Mouse (Mus musculus): ENCODE data around the gene Lrrc51.

DNA sequence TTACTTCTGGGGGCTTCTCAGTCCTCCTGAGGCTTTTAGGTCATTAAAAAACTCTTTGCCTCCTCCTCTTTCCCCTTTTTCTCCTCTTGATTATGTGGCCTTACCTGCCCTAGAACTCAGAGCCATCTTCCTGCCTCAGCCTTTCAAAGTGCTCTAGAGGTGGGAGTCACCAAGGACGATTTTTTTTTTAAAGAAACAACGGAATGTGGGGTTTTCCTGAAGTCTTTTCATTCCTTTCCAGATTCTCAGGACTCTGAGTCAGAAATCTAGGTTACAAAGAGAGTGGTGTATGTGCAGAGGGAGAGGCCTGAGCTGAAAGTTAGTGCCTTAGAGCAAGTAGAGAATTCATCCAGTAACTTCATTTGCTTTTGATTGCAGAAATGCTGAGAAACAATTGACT is 38.0 kb upstream of the Lrrc51 start:
- TF ChIP-seq CTCF (IDR thresholded peaks at IDR 0.05; ENCODE audit: low read depth) (no peak), EP300 (optimal IDR thresholded peaks at IDR 0.05) (no peak)
